Mouse (Mus musculus) limb, embryonic 13.5 days (tissue): ENCODE results near the gene Cap1. TPM values are rescaled to one million over a fixed set of nuclear protein-coding genes. Genes with fewer than 3 reads are reported as not detected.

Source experiments
- ATAC-seq: fragments of 200-750 bp; cut with Nextera tagmentation; 2 replicates; pipeline ENCODE4 v1.8.0; 2017; ENCODE audit warnings: low read depth, moderate number of reproducible peaks, moderate TSS enrichment; ENCODE audit not compliant: low FRiP score
- H3K27ac ChIP-seq: fragments of 300-500 bp; sonication (generic); 2 replicates; pipeline ENCODE4 v1.5.1; 2015; ENCODE audit warnings: inconsistent platforms, mild to moderate bottlenecking, moderate library complexity
- H3K27me3 ChIP-seq: fragments of 300-500 bp; sonication (generic); 2 replicates; pipeline ENCODE4 v1.6.1; 2015; ENCODE audit warnings: mild to moderate bottlenecking, inconsistent platforms
- H3K36me3 ChIP-seq: fragments of 300-500 bp; sonication (generic); 2 replicates; pipeline ENCODE4 v1.6.1; 2015; ENCODE audit warnings: inconsistent platforms, mild to moderate bottlenecking, moderate library complexity
- H3K4me1 ChIP-seq: fragments of 300-500 bp; sonication (generic); 2 replicates; pipeline ENCODE4 v1.6.1; 2015; ENCODE audit warnings: inconsistent platforms
- H3K4me2 ChIP-seq: fragments of 300-500 bp; sonication (generic); replicated peaks from 2 replicates; pipeline ENCODE4 v1.6.1; 2015; ENCODE audit warnings: inconsistent platforms, mild to moderate bottlenecking, moderate library complexity
- H3K4me3 ChIP-seq: fragments of 300-500 bp; sonication (generic); 2 replicates; pipeline ENCODE4 v1.5.1; 2015; ENCODE audit warnings: moderate library complexity, mild to moderate bottlenecking, inconsistent platforms
- H3K9ac ChIP-seq: fragments of 300-500 bp; sonication (generic); 2 replicates; pipeline ENCODE4 v1.6.1; 2015; ENCODE audit warnings: mild to moderate bottlenecking, inconsistent platforms
- H3K9me3 ChIP-seq: fragments of 300-500 bp; sonication (generic); 2 replicates; pipeline ENCODE4 v1.6.1; 2016; ENCODE audit warnings: inconsistent platforms
- WGBS: fragments of 180-500 bp; shearing (Covaris S2); methylation state at CpG from one replicate; pipeline ENCODE4 v1.1.7; 2015; 5-methylcytosine and 5-hydroxymethylcytosine counted together
- polyA plus RNA-seq: library from polyadenylated mRNA; unstranded; fragments of >200 nt; fragmentation: Nextera tagmentation; extraction: Ambion mirVana; gene quantifications from 2 replicates; pipeline ENCODE4 v1.2.1, GENCODE M21; 2015

Gene Cap1
- polyA plus RNA-seq, 1 experiment from 2014 or later, result 71.3 TPM

GRCm38 (mm10) chr4:122861836-122862235, 24.0 kb downstream of the Cap1 start:
- Histone ChIP-seq H3K27me3 (no peaks in the 10 kb centered on the region), H3K36me3 (peaks cover 87% of the 10 kb centered on the region), H3K4me3 (no peak overlapping the region), H3K4me1 (no peaks in the 10 kb centered on the region), H3K9ac (no peak overlapping the region), H3K4me2 (no peak overlapping the region), H3K9me3 (no peaks in the 10 kb centered on the region), H3K27ac (no peak overlapping the region)
- no peak for ATAC-seq
- 96% methylated on average over 4 of the region's 4 CpGs for WGBS

DNA sequence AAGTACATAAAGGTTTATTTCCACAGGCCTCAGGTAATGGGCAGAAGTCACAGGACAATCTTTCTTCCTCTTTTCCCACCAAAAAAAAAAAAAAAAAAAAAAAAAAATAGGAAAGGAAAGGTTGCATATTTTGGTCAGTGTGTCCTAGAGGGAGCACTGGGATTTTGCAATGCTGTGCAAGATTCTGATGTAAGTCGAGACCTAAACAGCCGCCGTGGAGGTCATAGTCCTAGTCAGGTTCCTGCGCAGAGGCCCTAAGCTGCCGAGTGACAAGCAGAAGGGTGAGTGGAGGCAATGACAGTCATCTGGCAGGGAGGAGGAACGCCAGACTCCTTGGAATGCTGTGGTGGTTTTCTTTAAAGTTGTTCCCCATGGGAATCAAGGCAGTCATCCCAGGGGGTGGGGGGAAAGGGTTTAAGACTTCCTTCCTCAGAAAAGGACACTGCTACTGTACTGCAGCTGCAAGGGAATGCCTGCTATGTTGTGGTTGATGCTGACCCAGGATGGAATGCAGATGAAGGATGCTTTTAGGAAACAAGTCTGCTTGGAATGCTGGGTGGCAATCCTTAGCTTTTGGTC, 26.7 kb downstream of the Cap1 start:
- 77% methylated on average over 6 of the region's 6 CpGs for WGBS
- H3K4me1 ChIP-seq, result no peaks in the 10 kb centered on the region

DNA sequence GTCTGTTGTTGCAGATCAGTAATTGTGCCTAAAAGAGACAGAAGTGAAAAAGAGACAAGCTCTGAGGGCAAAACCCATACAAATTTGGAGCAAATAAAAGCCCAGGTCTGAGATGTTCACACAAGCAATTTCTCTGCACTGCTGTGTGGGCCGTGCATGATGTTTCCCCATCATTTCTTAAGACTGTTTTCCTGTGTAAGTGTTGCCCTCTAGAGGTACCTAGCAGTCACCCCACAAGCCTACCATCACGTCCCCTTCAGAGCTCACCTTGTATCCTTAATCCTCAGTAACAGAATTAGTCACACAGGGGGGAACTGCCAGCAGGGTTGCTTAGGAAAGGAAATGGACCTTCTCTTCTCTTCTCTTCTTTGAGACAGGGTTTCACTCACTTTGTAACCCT, 27.9 kb downstream of the Cap1 start:
- WGBS, result 60% methylated on average over 2 of the region's 2 CpGs
- no peaks in the 10 kb centered on the region for H3K9me3 ChIP-seq
- H3K9ac ChIP-seq, result no peak overlapping the region
- no peak overlapping the region for H3K4me2 ChIP-seq
- no peak overlapping the region for H3K4me3 ChIP-seq
- no peaks in the 10 kb centered on the region for H3K27me3 ChIP-seq
- no peaks in the 10 kb centered on the region for H3K4me1 ChIP-seq
- H3K27ac ChIP-seq, result no peak overlapping the region
- ATAC-seq, result no peak
- H3K36me3 ChIP-seq, result peaks cover 87% of the 10 kb centered on the region

More for the DNA sequence above, 26.7 kb downstream of the Cap1 start:
- ATAC-seq, result no peak
- H3K4me3 ChIP-seq, result no peak overlapping the region
- H3K9ac ChIP-seq, result no peak overlapping the region
- peaks cover 87% of the 10 kb centered on the region for H3K36me3 ChIP-seq
- H3K27me3 ChIP-seq, result no peaks in the 10 kb centered on the region
- H3K27ac ChIP-seq, result no peak overlapping the region
- H3K9me3 ChIP-seq, result no peaks in the 10 kb centered on the region
- H3K4me2 ChIP-seq, result no peak overlapping the region

GRCm38 (mm10) chr4:122854770-122855169, 31.1 kb downstream of the Cap1 start:
- Histone ChIP-seq H3K27ac (no peak overlapping the region), H3K27me3 (no peaks in the 10 kb centered on the region), H3K9me3 (no peaks in the 10 kb centered on the region), H3K4me3 (no peak overlapping the region), H3K36me3 (peaks cover 91% of the 10 kb centered on the region), H3K4me1 (no peaks in the 10 kb centered on the region), H3K9ac (no peak overlapping the region), H3K4me2 (no peak overlapping the region)
- ATAC-seq, result no peak
- WGBS, result 95% methylated on average over 4 of the region's 4 CpGs

DNA sequence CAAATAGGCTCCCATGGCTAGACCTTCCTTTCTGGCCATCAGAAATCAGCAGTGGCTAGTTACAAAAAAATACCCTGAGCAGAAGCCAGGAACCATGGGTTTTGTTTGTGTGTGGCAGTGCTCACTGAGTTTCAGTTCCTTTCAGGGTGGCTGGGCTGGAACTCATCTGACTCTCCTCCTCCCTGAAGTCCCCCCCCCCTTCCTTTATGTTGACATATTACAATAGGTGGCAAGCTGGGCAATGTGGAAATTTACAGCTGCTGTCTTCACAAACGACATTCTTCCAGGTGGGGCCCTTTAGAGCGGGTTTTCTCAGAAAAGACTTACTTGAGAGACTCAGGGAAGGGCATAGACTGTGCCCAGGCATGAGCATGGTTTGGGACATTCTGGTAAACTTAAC, 32.2 kb downstream of the Cap1 start:
- no peak overlapping the region for H3K4me2 ChIP-seq
- no peak for ATAC-seq
- H3K36me3 ChIP-seq, result peaks cover 94% of the 10 kb centered on the region
- no peak overlapping the region for H3K27ac ChIP-seq
- WGBS, result 61% methylated on average over 2 of the region's 2 CpGs
- no peaks in the 10 kb centered on the region for H3K4me1 ChIP-seq
- H3K9ac ChIP-seq, result no peak overlapping the region
- no peaks in the 10 kb centered on the region for H3K27me3 ChIP-seq
- H3K4me3 ChIP-seq, result no peak overlapping the region
- no peaks in the 10 kb centered on the region for H3K9me3 ChIP-seq

- H3K4me2 ChIP-seq, result no peak overlapping the region
- ATAC-seq, result no peak
- H3K36me3 ChIP-seq, result peaks cover 81% of the 10 kb centered on the region
- 0 out of 2 replicates have a peak, but pooled peaks cover 14% of the 10 kb centered on the region for H3K4me1 ChIP-seq
- H3K9ac ChIP-seq, result no peak overlapping the region
- no peak overlapping the region for H3K27ac ChIP-seq
- H3K4me3 ChIP-seq, result no peak overlapping the region
- no peaks in the 10 kb centered on the region for H3K27me3 ChIP-seq
- H3K9me3 ChIP-seq, result no peaks in the 10 kb centered on the region
These were observed 34.3 kb downstream of the Cap1 start for GRCm38 (mm10) chr4:122851535-122851934.

DNA sequence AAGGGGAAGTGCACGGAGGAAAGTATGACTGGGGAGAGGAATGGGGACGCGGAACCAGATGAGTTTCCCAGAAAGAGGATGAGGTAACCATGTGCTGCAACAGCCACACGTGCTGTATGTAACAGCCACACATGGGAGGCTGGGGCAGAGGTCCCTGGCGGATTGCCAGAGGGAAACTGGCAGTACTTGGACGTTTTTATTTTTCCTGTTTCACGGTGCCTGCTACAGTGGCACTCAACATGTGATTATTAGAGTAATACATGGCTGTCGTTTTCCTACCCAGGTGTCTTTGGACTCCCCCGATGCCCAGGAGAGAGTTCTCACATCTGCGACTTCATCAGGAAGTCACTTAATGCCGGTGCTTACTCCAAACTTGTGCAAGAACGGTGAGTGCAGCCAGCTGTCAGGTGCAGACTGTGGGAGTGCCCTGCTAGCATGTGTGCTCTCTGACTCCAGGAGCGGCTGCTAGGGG, 37.7 kb downstream of the Cap1 start:
- no peak overlapping the region for H3K4me3 ChIP-seq
- no peak overlapping the region for H3K4me2 ChIP-seq
- no peaks in the 10 kb centered on the region for H3K27me3 ChIP-seq
- H3K4me1 ChIP-seq, result 0 out of 2 replicates have a peak, but pooled peaks cover 14% of the 10 kb centered on the region
- peak; percentile 85 for ATAC-seq
- no peaks in the 10 kb centered on the region for H3K9me3 ChIP-seq
- no peak overlapping the region for H3K9ac ChIP-seq
- WGBS, result 43% methylated on average over 13 of the region's 13 CpGs
- peaks cover 77% of the 10 kb centered on the region for H3K36me3 ChIP-seq
- peak overlapping the region; percentile 3; the same call in 1 of the 2 replicates for H3K27ac ChIP-seq

DNA sequence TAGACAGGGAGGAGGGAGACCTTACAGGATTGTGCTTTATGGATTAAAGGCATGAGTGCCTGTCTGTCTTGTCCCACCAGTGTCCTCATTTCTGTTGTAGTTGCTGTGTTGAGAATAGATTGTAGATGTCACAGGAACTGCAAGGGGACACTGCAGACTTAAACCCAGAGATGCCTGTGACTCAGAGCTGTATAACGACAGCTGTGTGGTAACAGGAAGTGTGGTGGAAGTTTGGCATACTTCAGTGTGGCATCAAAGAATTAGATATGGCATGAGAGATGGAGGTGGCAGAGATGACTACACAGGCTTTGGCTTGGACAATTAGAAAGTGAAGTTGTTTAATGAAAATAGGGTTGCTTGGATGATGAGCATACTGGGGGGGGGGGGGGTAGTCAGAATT, 47.4 kb downstream of the Cap1 start:
- peaks cover 16% of the 10 kb centered on the region for H3K4me1 ChIP-seq
- WGBS, result 70% methylated on average over 1 of the region's 1 CpGs
- no peak overlapping the region for H3K4me2 ChIP-seq
- no peak overlapping the region for H3K9ac ChIP-seq
- H3K4me3 ChIP-seq, result no peak overlapping the region
- ATAC-seq, result no peak
- H3K36me3 ChIP-seq, result peaks cover 14% of the 10 kb centered on the region
- no peak overlapping the region for H3K27ac ChIP-seq
- H3K27me3 ChIP-seq, result no peaks in the 10 kb centered on the region; the same call in 1 of the 2 replicates
- 0 out of 2 replicates have a peak, but pooled peaks cover 3% of the 10 kb centered on the region for H3K9me3 ChIP-seq

DNA sequence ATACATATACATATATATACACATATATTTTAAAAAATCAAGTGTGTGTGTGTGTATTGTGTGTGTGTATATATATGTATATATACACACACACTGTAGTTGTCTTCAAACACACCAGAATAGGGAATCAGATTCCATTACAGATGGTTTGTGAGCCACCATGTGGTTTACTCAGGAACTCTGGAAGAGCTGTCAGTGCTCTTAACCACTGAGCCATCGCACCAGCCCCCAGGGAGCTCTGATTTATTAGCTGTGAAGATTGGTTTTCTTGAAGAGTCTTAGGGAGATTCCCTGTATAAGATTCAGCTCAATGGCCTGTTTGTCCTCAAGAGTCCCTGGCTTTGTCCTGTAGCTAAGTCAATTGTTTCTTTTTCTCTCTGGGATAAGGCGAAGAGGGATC, 47.9 kb downstream of the Cap1 start:
- H3K27ac ChIP-seq, result no peak overlapping the region
- H3K4me1 ChIP-seq, result peaks cover 16% of the 10 kb centered on the region
- H3K36me3 ChIP-seq, result peaks cover 11% of the 10 kb centered on the region
- no peaks in the 10 kb centered on the region; the same call in 1 of the 2 replicates for H3K27me3 ChIP-seq
- 69% methylated on average over 2 of the region's 2 CpGs for WGBS
- 0 out of 2 replicates have a peak, but pooled peaks cover 3% of the 10 kb centered on the region for H3K9me3 ChIP-seq
- no peak for ATAC-seq
- H3K9ac ChIP-seq, result no peak overlapping the region
- no peak overlapping the region for H3K4me2 ChIP-seq
- no peak overlapping the region for H3K4me3 ChIP-seq

DNA sequence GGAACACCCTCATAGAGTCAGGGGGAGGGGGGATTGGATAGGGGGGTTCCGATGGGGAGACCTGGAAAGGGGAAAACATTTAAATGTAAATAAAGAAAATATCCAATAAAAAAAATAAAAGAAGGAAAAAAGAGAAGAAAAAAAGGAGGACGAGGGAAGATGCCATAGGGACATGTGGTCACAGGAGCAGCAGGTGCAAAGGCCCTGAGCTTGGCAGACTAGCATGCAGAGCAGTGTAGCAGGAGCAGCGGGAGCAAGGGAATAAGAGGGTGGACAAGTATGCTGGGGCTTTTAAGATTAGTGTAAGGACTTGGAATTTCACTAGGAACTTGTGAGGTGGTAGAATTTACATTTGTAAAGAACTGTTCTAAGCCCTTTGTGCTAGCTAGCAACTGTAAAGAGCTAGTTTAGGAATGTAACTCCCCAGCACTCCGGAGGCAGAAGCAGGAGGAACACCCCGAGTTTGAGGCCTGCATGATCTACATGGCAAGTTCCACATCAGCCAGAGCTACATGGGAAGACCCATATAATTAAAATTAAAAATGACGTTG, 48.6 kb downstream of the Cap1 start:
- WGBS, result 69% methylated on average over 6 of the region's 6 CpGs
- Histone ChIP-seq H3K4me2 (peak overlapping the region; percentile 90), H3K9ac (no peak overlapping the region)

GRCm38 (mm10) chr4:122836403-122836775, 49.5 kb downstream of the Cap1 start:
- Histone ChIP-seq H3K4me2 (peak overlapping the region; percentile 90), H3K9me3 (no peaks in the 10 kb centered on the region), H3K4me1 (peaks cover 16% of the 10 kb centered on the region), H3K36me3 (peaks cover 4% of the 10 kb centered on the region; the same call in 1 of the 2 replicates), H3K9ac (peak overlapping the region; percentile 82), H3K27me3 (no peaks in the 10 kb centered on the region; the same call in 1 of the 2 replicates), H3K4me3 (peak overlapping the region; percentile 77), H3K27ac (no peak overlapping the region)
- peak; percentile 58 for ATAC-seq
- under 1% methylated on average over 7 of the region's 7 CpGs for WGBS

More for the DNA sequence above, 48.6 kb downstream of the Cap1 start:
- Histone ChIP-seq H3K9me3 (0 out of 2 replicates have a peak, but pooled peaks cover 3% of the 10 kb centered on the region), H3K4me1 (peaks cover 16% of the 10 kb centered on the region), H3K27me3 (no peaks in the 10 kb centered on the region; the same call in 1 of the 2 replicates), H3K27ac (no peak overlapping the region), H3K36me3 (peaks cover 11% of the 10 kb centered on the region), H3K4me3 (peak overlapping the region; percentile 77; the same call in 1 of the 2 replicates)
- no peak for ATAC-seq

DNA sequence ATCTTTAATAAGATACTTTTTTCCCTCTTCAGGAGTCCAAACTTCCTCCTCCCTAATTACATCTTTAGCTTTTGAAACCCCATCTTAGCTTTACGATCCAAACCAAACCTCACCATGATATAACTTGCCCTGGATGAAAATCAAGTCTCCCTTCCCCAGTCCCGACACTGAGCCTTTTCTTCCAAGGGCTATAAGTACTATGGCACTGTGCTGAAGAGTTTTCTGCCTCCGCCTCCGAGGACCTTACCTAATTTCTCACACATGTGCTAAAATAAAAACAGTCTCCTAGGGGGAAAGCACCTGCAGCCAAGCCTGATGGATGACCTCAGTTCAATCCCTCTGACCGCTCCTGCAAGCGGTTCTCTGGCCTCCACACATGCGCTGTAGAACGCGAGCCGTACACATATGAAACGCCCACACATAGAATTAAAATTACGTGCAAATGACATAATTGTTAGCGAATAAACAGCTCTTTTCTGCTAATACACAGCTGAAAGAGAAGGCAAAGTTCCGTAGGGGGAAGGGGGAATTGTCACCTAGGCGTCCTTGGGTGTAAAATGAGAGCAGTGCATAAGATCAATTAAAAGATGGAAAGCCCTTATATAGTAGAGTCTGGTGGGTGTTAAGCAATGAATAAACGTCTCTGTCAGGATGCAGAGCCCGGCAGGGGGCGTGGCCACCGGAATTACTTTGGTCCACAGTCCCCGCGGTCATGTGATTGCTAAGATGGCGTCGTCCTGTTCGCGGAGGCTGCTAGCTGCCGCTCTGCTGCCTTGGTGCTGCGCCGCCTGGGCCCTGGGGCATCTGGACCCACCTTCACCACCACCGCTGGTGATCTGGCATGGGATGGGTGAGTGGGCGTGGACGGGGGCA, 50.1 kb downstream of the Cap1 start, which contains the start of gene Ppt1:
TSS of gene Ppt1 (plus strand) at position 713 of the 873 bp plus-strand sequence.
- H3K36me3 ChIP-seq, result no peaks in the 10 kb centered on the region
- no peak within 1 kb of the TSS for H3K27ac ChIP-seq
- H3K4me2 ChIP-seq, result peak within 1 kb of the TSS; percentile 90
- H3K9me3 ChIP-seq, result no peaks in the 10 kb centered on the region
- peak within 1 kb of the TSS; percentile 82 for H3K9ac ChIP-seq
- peak; percentile 93 for ATAC-seq
- 3% methylated on average over 31 of the region's 31 CpGs for WGBS
- H3K27me3 ChIP-seq, result no peaks in the 10 kb centered on the region; the same call in 1 of the 2 replicates
- H3K4me1 ChIP-seq, result peaks cover 16% of the 10 kb centered on the region
- H3K4me3 ChIP-seq, result peak within 1 kb of the TSS; percentile 77
